Mouse (Mus musculus): Measurements from ENCODE around the gene Lurap1l. TPM values are rescaled to one million over a fixed set of nuclear protein-coding genes. Genes with fewer than 3 reads are reported as not detected.

Gene Lurap1l
- polyA plus RNA-seq (2015; fragmentation: Nextera tagmentation; extraction: Ambion mirVana): 14.2 and 19.7 TPM in 2 replicates

DNA sequence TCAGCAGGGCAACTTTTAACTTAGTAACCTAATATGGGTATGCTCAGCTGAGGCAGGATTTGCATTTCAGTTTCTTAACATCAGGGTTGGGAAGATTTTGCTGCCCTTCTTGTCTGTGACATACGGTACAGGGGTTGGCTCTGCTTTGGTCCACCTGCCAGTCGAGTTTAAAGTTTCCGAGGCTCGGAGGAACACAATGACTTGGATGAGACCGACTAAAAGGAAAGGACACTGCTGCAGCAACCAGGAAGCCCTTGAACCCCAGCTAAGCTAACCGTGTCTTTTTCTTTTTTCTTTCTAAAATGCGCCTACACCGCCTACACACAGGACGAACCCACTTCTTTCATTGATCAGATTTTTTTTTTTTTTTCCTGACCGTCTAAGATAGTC lies at the start of gene Lurap1l:
Gene Lurap1l (plus strand): TSS at position 166 of the 390 bp plus-strand sequence.
- peak; percentile 60 for ATAC-seq
- H3K9ac ChIP-seq (replicated peaks): peak within 1 kb of the TSS; percentile 77
- WGBS (ENCODE audit: insufficient replicate concordance): under 1% methylated on average over 10 of the region's 10 CpGs
- H3K4me2 ChIP-seq (ENCODE audit: low read depth, low read length): peak within 1 kb of the TSS; percentile 70
- H3K9me3 ChIP-seq (ENCODE audit: low read length): no peaks in the 10 kb centered on the region
- H3K36me3 ChIP-seq (replicated peaks; ENCODE audit: insufficient read depth, low read length): no peaks in the 10 kb centered on the region
- H3K27ac ChIP-seq (ENCODE audit: low read depth): peak within 1 kb of the TSS; percentile 97
- H3K4me3 ChIP-seq (ENCODE audit: low read depth, low read length): peak within 1 kb of the TSS; percentile 62
- DNase-seq: peak; percentile 51
- TF ChIP-seq CTCF (IDR thresholded peaks at IDR 0.05; ENCODE audit: low read depth): no peak
- no peak for TF ChIP-seq EP300 (IDR thresholded peaks at IDR 0.05; ENCODE audit: low read depth)
- H3K27me3 ChIP-seq (ENCODE audit: insufficient read depth, low read length): 0 out of 2 replicates have a peak, but pooled peaks cover 2% of the 10 kb centered on the region
- no peaks in the 10 kb centered on the region for H3K4me1 ChIP-seq (ENCODE audit: insufficient read depth)

DNA sequence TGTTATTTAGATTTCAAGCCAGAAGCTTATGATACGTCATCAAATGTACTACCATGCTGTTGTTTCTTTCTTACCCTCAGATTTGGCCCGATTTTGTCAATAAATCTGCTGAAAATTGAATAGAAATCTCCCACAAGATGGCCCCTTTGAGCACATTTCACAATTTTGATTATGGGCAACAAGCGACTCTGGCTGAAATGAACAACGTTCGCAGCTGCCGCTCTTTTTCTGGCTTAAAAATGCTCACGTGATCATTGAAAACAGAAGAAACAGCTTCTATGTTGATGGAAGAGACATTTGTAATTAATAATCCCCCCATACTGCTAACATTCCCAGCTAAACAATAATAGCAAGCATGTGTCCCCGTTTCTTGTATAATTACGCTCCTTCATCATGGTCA lies 47.5 kb upstream of the Lurap1l start:
- no peaks in the 10 kb centered on the region for H3K27me3 ChIP-seq (ENCODE audit: insufficient read depth, low read length)
- TF ChIP-seq EP300 (IDR thresholded peaks at IDR 0.05; ENCODE audit: low read depth) (no peak), CTCF (IDR thresholded peaks at IDR 0.05; ENCODE audit: low read depth) (no peak)
- H3K9me3 ChIP-seq (ENCODE audit: low read length): no peaks in the 10 kb centered on the region
- no peak overlapping the region for H3K4me3 ChIP-seq (ENCODE audit: low read depth, low read length)
- H3K4me2 ChIP-seq (ENCODE audit: low read depth, low read length): no peak overlapping the region
- WGBS (ENCODE audit: insufficient replicate concordance): 82% methylated on average over 9 of the region's 9 CpGs
- no peak overlapping the region for H3K27ac ChIP-seq (ENCODE audit: low read depth)
- H3K36me3 ChIP-seq (replicated peaks; ENCODE audit: insufficient read depth, low read length): no peaks in the 10 kb centered on the region
- H3K4me1 ChIP-seq (ENCODE audit: insufficient read depth): no peaks in the 10 kb centered on the region
- ATAC-seq (no peak), DNase-seq (no peak)
- no peak overlapping the region for H3K9ac ChIP-seq (replicated peaks)

DNA sequence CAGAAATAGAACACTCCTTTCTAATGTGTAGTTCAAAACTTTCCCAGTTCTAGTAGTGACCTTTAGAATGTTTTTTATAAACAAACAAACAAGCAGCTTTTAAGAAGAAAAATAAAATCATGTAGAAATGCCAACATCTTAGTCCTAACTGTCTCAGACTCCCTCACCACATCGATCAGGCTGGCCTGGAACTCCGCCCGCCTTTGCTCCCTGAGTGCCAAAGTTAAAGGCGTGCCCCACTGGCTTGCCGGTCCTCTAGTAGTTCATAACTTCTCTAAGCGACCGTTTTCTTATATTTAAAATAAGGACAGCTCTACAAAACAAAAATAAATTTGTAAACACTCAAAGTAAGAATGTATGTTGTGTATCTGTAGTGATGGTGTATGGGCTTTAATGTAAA lies 46.5 kb upstream of the Lurap1l start:
- H3K27ac ChIP-seq (ENCODE audit: low read depth): no peak overlapping the region
- H3K27me3 ChIP-seq (ENCODE audit: insufficient read depth, low read length): no peaks in the 10 kb centered on the region
- H3K36me3 ChIP-seq (replicated peaks; ENCODE audit: insufficient read depth, low read length): no peaks in the 10 kb centered on the region
- no peak overlapping the region for H3K4me3 ChIP-seq (ENCODE audit: low read depth, low read length)
- H3K4me1 ChIP-seq (ENCODE audit: insufficient read depth): no peaks in the 10 kb centered on the region
- 54% methylated on average over 7 of the region's 7 CpGs for WGBS (ENCODE audit: insufficient replicate concordance)
- TF ChIP-seq EP300 (IDR thresholded peaks at IDR 0.05; ENCODE audit: low read depth) (no peak), CTCF (IDR thresholded peaks at IDR 0.05; ENCODE audit: low read depth) (no peak)
- DNase-seq (no peak), ATAC-seq (no peak)
- H3K9ac ChIP-seq (replicated peaks): no peak overlapping the region
- no peaks in the 10 kb centered on the region for H3K9me3 ChIP-seq (ENCODE audit: low read length)
- H3K4me2 ChIP-seq (ENCODE audit: low read depth, low read length): no peak overlapping the region

DNA sequence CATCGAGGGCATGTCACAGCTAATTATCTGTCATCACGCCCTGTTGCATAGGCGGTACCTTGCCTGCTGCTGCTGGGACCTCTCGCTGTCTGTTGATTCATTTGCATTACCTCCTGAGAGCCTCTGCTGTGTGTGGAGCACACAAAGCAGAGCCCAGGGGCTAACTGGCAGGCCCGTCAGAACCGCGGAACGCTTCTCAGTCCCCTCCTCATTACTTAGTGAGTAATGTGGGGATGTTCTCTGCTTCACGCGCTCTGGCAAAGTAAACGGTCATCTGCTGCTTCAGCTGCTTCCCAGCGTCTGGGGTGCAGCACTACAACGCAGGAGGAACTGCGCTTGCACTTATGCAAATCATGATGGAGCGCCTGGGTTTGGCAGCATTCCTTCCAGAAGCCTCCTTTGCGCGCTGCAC lies 45.9 kb upstream of the Lurap1l start:
- H3K4me1 ChIP-seq (ENCODE audit: insufficient read depth): no peaks in the 10 kb centered on the region
- DNase-seq (peak; percentile 12), ATAC-seq (no peak)
- no peaks in the 10 kb centered on the region for H3K27me3 ChIP-seq (ENCODE audit: insufficient read depth, low read length)
- H3K4me2 ChIP-seq (ENCODE audit: low read depth, low read length): peak overlapping the region; percentile 47
- no peaks in the 10 kb centered on the region for H3K9me3 ChIP-seq (ENCODE audit: low read length)
- H3K36me3 ChIP-seq (replicated peaks; ENCODE audit: insufficient read depth, low read length): no peaks in the 10 kb centered on the region
- no peak overlapping the region for H3K27ac ChIP-seq (ENCODE audit: low read depth)
- WGBS (ENCODE audit: insufficient replicate concordance): 3% methylated on average over 17 of the region's 17 CpGs
- H3K9ac ChIP-seq (replicated peaks): no peak overlapping the region
- H3K4me3 ChIP-seq (ENCODE audit: low read depth, low read length): no peak overlapping the region
- no peak for TF ChIP-seq EP300 (IDR thresholded peaks at IDR 0.05; ENCODE audit: low read depth)
- TF ChIP-seq CTCF (IDR thresholded peaks at IDR 0.05; ENCODE audit: low read depth): no peak

DNA sequence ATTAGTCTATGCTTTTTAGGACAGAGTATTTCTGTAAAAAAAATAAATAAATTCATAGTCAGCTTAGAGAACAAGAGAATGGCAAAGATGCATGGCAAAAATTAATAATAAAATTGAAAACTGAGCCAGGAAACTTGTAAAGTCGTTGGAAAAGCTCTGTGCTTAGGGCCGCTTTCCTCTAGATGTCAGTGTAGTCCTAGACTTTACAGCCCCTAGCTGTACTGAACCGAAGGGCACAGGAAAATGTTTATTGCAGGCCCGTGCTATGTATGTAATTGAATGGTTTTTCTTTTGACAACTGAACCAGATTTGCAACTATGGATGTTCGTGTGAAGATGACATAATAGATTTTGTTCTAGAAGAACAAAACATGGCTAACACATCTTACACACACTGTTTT lies 44.4 kb upstream of the Lurap1l start:
- 27% methylated on average over 5 of the region's 5 CpGs for WGBS (ENCODE audit: insufficient replicate concordance)
- Histone ChIP-seq H3K4me3 (ENCODE audit: low read depth, low read length) (no peak overlapping the region), H3K36me3 (replicated peaks; ENCODE audit: insufficient read depth, low read length) (no peaks in the 10 kb centered on the region), H3K9me3 (ENCODE audit: low read length) (no peaks in the 10 kb centered on the region), H3K9ac (replicated peaks) (no peak overlapping the region), H3K27me3 (ENCODE audit: insufficient read depth, low read length) (no peaks in the 10 kb centered on the region), H3K27ac (ENCODE audit: low read depth) (no peak overlapping the region), H3K4me2 (ENCODE audit: low read depth, low read length) (no peak overlapping the region), H3K4me1 (ENCODE audit: insufficient read depth) (no peaks in the 10 kb centered on the region)
- ATAC-seq (no peak), DNase-seq (no peak)
- TF ChIP-seq CTCF (IDR thresholded peaks at IDR 0.05; ENCODE audit: low read depth) (peak; percentile 51), EP300 (IDR thresholded peaks at IDR 0.05; ENCODE audit: low read depth) (no peak)

DNA sequence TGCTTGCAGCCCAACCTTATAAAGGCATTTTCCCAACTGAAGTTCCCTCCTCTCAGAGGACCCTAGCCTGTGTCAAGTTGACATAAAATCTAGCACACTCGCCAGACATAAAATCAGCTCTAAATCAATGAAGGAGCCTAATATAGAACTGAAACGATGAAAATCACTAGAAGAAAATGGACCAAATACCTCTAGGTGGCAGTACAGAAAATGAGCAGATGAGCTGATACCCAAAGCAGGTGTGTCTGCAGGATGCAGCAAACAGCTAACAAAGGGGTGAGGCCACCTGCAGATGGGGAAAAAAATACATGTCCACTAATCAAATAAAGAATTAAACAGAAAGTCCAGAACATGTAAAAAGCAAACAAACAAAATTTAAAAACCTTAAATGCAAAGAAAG lies 40.8 kb upstream of the Lurap1l start:
- no peaks in the 10 kb centered on the region for H3K27me3 ChIP-seq (ENCODE audit: insufficient read depth, low read length)
- H3K27ac ChIP-seq (ENCODE audit: low read depth): no peak overlapping the region
- ATAC-seq (no peak), DNase-seq (no peak)
- TF ChIP-seq EP300 (IDR thresholded peaks at IDR 0.05; ENCODE audit: low read depth) (no peak), CTCF (IDR thresholded peaks at IDR 0.05; ENCODE audit: low read depth) (0 out of 2 replicates have a peak, but pooled peaks have one; percentile 15)
- no peaks in the 10 kb centered on the region for H3K9me3 ChIP-seq (ENCODE audit: low read length)
- no peak overlapping the region for H3K4me3 ChIP-seq (ENCODE audit: low read depth, low read length)
- H3K4me2 ChIP-seq (ENCODE audit: low read depth, low read length): no peak overlapping the region
- peaks cover 7% of the 10 kb centered on the region; the same call in 1 of the 2 replicates for H3K4me1 ChIP-seq (ENCODE audit: insufficient read depth)
- 45% methylated on average over 2 of the region's 2 CpGs for WGBS (ENCODE audit: insufficient replicate concordance)
- no peaks in the 10 kb centered on the region for H3K36me3 ChIP-seq (replicated peaks; ENCODE audit: insufficient read depth, low read length)
- H3K9ac ChIP-seq (replicated peaks): no peak overlapping the region

Data from liver, postnatal 0 days (tissue).